Mouse (Mus musculus): ENCODE measurements around the gene Sardh. TPM values are rescaled to one million over a fixed set of nuclear protein-coding genes. Genes with fewer than 3 reads are reported as not detected.

Gene Sardh
- polyA plus RNA-seq (2015; fragmentation: Nextera tagmentation; extraction: Ambion mirVana) = 7.7 and 9.4 TPM in 2 replicates

GRCm38 (mm10) chr2:27248211-27248610 lies at the start of gene Sardh:
Gene Sardh (minus strand): TSS chr2:27248337.

DNA sequence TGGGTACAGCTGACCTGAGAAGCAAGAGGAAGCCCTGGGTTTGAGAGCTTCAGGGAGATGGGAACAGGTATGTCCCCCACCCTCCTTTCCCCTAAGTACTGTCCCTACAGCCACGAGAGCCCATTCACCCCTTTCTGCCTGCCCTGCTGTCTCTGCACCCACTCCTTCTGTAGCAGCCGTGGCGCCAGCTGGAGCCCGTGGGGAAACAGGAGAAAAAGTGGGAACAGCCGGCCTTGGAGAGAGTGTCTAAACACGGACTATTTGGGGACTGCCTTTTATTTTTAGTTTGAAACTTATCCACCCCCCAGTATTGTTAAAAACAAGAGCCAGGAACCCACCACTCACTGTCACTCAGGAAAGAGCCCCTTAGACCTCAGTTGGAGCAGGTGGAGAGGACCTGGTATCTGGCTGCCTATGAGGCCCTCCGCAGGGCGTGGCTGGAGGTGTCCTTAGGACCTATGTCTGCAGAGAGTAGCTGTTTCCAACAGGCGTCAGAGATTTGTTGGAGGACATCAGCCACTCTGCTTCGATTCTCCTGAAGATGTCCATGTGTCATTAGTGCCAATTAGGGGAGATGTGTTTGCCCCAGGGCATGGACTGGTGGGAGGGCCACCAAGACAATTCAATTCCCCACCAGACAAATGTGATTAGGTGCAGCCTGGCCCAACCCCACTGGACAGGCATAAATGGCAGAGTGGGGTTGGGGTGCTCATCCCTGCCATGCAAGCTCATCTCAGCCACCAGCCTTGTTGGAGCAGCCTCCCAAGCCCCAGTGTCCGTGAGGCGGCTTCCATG lies 83.1 kb downstream of the Sardh start, which contains the start of gene Dbh:
Gene Dbh, plus strand, starts transcription at position 438 of the 795 bp plus-strand sequence.

DNA sequence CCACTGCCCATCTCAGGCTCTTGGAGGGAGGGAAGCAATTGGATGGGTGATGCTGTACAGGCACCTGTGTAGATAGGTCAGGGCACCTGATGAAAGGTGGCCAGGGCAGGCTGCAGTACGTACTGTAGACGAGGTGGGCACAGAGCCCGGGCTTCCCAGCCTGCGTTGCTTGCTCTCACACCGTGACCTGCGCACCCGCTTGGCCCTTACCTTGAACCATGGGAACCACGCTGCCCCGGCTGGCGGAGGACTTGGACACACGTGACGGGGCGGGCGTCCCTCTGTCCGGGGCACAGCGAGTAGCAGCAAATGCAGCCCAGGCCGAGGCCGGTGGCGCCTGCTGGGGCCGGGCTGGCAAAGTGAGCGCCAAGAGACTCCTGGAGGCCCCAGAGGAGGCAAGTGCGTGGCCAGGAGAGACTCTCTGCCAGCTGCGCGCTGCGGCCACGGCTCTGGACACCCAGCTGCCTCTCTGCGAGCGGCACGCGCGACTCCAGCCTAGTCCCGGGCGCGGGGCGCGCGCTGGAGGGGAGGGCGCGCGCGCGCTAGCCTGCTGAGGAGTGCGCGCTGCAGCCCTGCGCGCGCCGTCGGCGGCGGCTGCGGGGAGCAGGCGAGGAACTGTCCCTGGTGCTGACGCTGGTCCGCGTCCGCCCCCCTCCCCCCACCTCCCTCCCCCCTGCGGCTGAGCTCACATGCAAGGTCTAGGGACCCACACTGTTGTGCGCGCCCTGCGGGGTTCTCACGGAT lies 106.0 kb downstream of the Sardh start, which contains the start of gene Fam163b:
Gene Fam163b, minus strand, starts transcription at position 542 of the 744 bp plus-strand sequence.

Other genes starting within 250 kb of the Sardh start
- gene Cacfd1, start 238.4 kb downstream of the Sardh start, polyA plus RNA-seq (2015; fragmentation: Nextera tagmentation; extraction: Ambion mirVana) = 14.5 and 17.3 TPM in 2 replicates
- gene Slc2a6, start 220.3 kb downstream of the Sardh start, polyA plus RNA-seq (2015; fragmentation: Nextera tagmentation; extraction: Ambion mirVana) = 2.7 and 4.1 TPM in 2 replicates
- gene Mymk, start 176.2 kb downstream of the Sardh start, polyA plus RNA-seq (2015; fragmentation: Nextera tagmentation; extraction: Ambion mirVana) = 0.11 and 0.24 TPM in 2 replicates
- gene Adamtsl2, start 169.0 kb downstream of the Sardh start, polyA plus RNA-seq (2015; fragmentation: Nextera tagmentation; extraction: Ambion mirVana) = 13.4 and 16.4 TPM in 2 replicates
- 0.05 TPM in 2 replicates for gene Fam163b, start 105.8 kb downstream of the Sardh start, polyA plus RNA-seq (2015; fragmentation: Nextera tagmentation; extraction: Ambion mirVana)
- gene Dbh, start 83.1 kb downstream of the Sardh start, polyA plus RNA-seq (2015; fragmentation: Nextera tagmentation; extraction: Ambion mirVana) = not detected in 2 replicates
- 2.8 and 3.9 TPM in 2 replicates for gene Vav2, start 178.7 kb upstream of the Sardh start, polyA plus RNA-seq (2015; fragmentation: Nextera tagmentation; extraction: Ambion mirVana)
- gene Brd3os, start 194.0 kb upstream of the Sardh start, polyA plus RNA-seq (2015; fragmentation: Nextera tagmentation; extraction: Ambion mirVana) = 1.2 and 1.8 TPM in 2 replicates

Measured in spleen, postnatal 0 days (tissue).